Mouse (Mus musculus) cerebellum, adult 2 months (tissue): ENCODE measurements at regions not wholly inside any gene's neighbourhood (a gene's known extent, or its start where the extent isn't known, plus 50 kb on each side); places are given as distances from the start of the nearest gene placed in this dataset.

ENCODE experiments used
- DNase-seq, 2 experiments: peaks; one replicate each; pipeline ENCODE4 v3.0.0; 2021
- H3K27ac ChIP-seq: fragments of 200-500 bp; 2 replicates; pipeline ENCODE4 v1.5.1; 2012; ENCODE audit warnings: low read length, control low read depth, inconsistent platforms; ENCODE audit not compliant: insufficient read depth
- H3K27me3 ChIP-seq: fragments of 200-500 bp; 2 replicates; pipeline ENCODE4 v1.6.1; 2012; ENCODE audit warnings: inconsistent platforms, mild to moderate bottlenecking, low read length, moderate library complexity; ENCODE audit not compliant: control insufficient read depth, insufficient read depth
- H3K4me1 ChIP-seq: fragments of 200-500 bp; 2 replicates; pipeline ENCODE4 v1.6.1; 2011; ENCODE audit warnings: low read length; ENCODE audit not compliant: control insufficient read depth, insufficient read depth
- H3K4me3 ChIP-seq: fragments of 200-500 bp; replicated peaks from 2 replicates; pipeline ENCODE3; 2011; ENCODE audit warnings: mild to moderate bottlenecking, low read depth, low read length, control low read depth; ENCODE audit not compliant: insufficient read depth
- CTCF ChIP-seq: fragments of 200-500 bp; IDR thresholded peaks from 2 replicates; pipeline ENCODE4 v1.5.1; 2011; ENCODE audit warnings: low read depth, mild to moderate bottlenecking, control low read depth, low read length, moderate library complexity, borderline replicate concordance; ENCODE audit not compliant: insufficient read depth
- POLR2A ChIP-seq: fragments of 200-500 bp; IDR thresholded peaks from 2 replicates; pipeline ENCODE4 v1.6.1; 2011; ENCODE audit warnings: low read length, control low read depth, borderline replicate concordance; ENCODE audit not compliant: insufficient read depth
- WGBS: fragments of 180-500 bp; shearing (Covaris S2); methylation state at CpG from one replicate; pipeline ENCODE4 v1.1.7; 2018; 5-methylcytosine and 5-hydroxymethylcytosine counted together

DNA sequence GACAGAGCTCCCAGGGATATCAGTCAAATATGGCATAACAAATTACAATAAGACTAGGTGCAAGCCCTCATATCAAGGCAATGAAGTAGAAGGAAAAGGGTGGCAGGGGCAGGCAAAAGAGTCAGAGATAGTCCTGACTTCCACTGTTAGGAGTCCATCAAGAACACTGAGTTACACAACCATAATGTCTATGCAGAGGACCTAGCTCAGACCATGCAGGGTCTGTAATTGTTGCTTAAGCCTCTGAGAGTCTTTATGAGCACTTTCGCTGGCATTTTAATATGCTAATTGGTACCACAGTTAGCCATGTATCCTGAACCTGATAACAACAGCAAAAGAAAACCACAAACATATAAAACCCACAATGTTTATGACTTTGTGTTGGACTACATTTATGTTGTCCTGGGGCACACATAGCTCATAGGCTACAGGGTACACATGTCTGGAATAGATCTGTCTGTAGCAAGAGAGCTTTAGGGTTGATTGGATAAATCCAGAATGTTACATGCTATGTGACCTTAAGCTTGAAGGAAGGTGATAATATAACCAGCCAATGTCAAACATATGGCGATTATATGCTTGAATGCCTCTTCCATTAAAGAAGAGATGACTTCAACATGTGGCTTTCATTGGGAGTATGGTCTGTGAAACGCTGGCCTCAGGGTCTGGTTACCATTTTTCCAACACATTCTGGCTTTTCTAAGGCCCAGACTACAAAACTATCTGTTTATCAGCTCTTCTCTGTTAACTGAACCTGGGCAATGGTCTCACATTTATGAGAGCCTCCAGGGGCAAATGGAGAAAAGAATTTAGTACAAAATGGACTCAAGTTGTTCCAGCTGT is 836.6 kb downstream of the Gm9195 start:
- Histone ChIP-seq H3K27ac (no peak overlapping the region), H3K4me3 (no peak overlapping the region), H3K27me3 (no peaks in the 10 kb centered on the region), H3K4me1 (no peaks in the 10 kb centered on the region)
- TF ChIP-seq CTCF (no peak), POLR2A (no peak)
- no peak for DNase-seq
- WGBS: 62% methylated on average over 3 of the region's 3 CpGs

DNA sequence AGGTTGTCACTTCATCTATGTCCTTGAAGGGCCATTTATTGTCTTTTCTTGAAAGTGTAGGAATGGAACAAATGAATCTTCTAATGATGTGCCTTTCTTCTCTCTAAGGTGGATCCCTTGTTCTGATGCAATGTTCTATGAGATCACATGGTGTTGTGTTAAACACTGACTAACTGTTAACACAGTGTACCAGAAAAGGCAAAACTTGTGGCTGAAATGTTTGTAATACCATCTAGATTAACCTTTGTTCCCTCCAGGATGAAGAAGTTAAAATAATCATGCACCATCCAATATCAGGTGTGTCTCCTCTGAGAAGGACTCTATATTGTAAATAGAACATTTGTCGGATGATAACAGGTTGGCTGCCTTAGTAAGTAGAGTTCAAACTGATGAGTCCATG is 849.1 kb downstream of the Gm9195 start:
- H3K4me1 ChIP-seq: no peaks in the 10 kb centered on the region
- no peak overlapping the region for H3K27ac ChIP-seq
- no peak for DNase-seq
- 90% methylated on average over 1 of the region's 1 CpGs for WGBS
- TF ChIP-seq POLR2A: no peak
- no peak for TF ChIP-seq CTCF
- H3K27me3 ChIP-seq: no peaks in the 10 kb centered on the region
- H3K4me3 ChIP-seq: no peak overlapping the region

DNA sequence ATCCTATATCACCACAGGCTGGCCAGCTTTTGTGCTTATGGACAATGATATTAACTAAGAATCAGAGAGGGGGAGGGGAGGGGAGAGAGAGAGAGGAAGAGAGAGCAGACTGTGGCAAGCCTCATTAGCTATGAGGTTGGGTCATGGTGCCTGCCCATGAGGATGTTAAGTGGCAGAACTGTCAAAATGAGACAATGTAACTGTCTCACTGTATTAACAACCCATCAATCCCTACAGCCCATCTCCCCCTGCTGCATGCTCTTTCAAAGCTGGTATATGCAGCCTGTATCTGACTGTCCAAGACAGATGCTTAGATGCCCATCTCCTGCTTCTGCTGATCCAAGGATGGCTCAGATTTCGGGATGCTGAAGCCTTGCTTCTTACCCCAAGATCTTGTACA is 852.6 kb downstream of the Gm9195 start:
- 77% methylated on average over 1 of the region's 1 CpGs for WGBS
- DNase-seq: no peak
- no peak for TF ChIP-seq POLR2A
- TF ChIP-seq CTCF: no peak

DNA sequence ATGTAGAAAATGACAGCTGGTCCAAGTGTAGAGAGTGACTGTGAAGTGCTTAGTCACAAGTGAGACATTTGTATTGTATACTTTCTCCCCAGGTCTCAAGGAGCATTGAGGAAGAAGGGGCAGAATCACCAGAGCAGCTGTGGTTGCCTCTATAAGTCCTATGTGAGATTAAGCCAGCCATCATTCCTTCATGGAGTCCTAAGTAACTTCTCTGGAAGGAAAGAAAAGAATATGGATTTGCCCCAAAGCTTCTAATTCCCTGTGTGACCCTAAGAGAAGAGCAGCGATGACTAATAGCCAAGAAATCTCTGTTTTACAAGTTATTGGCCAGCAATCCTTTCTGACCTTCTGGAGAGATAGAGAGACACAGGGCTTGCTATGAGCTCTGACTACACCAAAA is 856.5 kb downstream of the Gm9195 start:
- Histone ChIP-seq H3K27me3 (no peaks in the 10 kb centered on the region), H3K4me1 (no peaks in the 10 kb centered on the region), H3K4me3 (no peak overlapping the region), H3K27ac (no peak overlapping the region)
- WGBS: 93% methylated on average over 1 of the region's 1 CpGs
- no peak for TF ChIP-seq POLR2A
- no peak for TF ChIP-seq CTCF
- DNase-seq: no peak

More for the DNA sequence above, 852.6 kb downstream of the Gm9195 start:
- Histone ChIP-seq H3K4me1 (no peaks in the 10 kb centered on the region), H3K4me3 (no peak overlapping the region), H3K27me3 (no peaks in the 10 kb centered on the region), H3K27ac (no peak overlapping the region)

DNA sequence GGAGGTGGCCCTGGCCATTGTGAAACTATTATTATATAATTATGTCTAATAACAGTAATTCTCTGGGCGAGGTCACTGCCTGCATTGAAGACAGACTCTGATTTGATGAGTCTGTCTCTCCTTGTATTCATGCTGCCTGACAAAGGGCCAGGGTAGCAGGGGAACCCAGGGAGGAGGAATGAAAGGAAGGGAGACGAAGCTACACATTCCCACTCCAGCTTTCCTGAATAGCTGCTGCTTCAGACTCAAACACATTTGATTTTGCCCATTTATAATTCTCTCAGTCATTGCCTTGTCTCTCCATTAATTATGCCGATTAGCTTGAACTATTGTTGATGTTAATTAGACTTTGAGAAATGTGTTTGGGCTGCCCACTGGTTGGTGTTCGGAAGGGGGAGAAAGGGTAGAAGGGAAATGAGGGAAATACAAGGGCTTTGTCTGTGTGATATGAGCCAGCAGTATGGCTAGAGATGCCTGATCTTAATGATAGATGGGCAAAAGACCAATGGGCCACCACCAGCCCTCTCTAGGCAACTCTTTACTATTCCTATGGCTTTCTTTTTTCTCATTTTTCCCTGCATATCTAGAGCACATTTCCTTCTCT is 881.8 kb downstream of the Gm9195 start:
- no peak overlapping the region for H3K27ac ChIP-seq
- H3K4me3 ChIP-seq: no peak overlapping the region
- 72% methylated on average over 4 of the region's 4 CpGs for WGBS
- no peak for TF ChIP-seq POLR2A
- no peaks in the 10 kb centered on the region for H3K27me3 ChIP-seq
- H3K4me1 ChIP-seq: no peaks in the 10 kb centered on the region
- DNase-seq: no peak

DNA sequence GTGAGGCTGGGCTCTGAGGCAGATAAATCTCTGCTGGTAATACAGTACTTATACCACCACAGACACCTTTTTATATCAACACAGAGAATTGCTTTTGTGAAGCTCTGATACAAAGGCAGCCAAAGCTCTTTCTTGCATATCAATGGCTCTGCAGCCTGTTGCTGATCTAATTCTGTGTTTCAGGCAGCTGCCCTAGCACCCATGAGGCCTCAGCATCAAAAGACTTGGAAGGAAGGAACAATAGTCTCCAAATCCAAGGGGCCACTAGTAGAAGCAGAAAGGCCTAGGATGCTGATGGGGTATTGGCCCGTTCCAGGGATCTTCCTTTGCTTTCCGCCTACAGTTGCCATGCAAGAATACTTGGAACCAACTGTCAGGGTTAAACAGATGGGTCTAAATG is 887.9 kb downstream of the Gm9195 start:
- Histone ChIP-seq H3K4me1 (no peaks in the 10 kb centered on the region), H3K27me3 (no peaks in the 10 kb centered on the region), H3K27ac (no peak overlapping the region), H3K4me3 (no peak overlapping the region)
- TF ChIP-seq POLR2A: no peak
- TF ChIP-seq CTCF: no peak
- no peak for DNase-seq
- WGBS: 55% methylated on average over 2 of the region's 2 CpGs

DNA sequence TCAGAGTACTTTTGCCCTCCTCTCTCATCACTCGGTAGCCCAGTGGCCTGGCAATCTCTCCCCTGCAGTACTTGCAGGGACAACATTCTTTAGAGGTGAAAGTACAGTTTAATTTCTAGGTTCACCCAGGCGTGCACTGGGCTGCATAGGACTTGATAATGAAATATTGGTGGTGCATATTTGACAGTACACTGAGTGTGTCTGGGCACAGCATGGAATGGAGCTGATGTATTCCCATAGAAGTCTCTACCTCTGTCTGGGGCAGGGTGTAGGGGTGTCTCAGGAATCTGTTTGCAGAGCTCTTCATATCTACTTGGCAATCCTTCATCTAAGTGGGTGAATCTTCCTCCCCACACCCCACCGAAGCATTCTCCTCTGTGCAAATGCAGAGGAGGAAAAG is 893.8 kb downstream of the Gm9195 start:
- Histone ChIP-seq H3K27ac (no peak overlapping the region), H3K27me3 (no peaks in the 10 kb centered on the region), H3K4me3 (no peak overlapping the region), H3K4me1 (no peaks in the 10 kb centered on the region)
- TF ChIP-seq CTCF (no peak), POLR2A (no peak)
- WGBS: 80% methylated on average over 3 of the region's 3 CpGs
- DNase-seq: no peak

DNA sequence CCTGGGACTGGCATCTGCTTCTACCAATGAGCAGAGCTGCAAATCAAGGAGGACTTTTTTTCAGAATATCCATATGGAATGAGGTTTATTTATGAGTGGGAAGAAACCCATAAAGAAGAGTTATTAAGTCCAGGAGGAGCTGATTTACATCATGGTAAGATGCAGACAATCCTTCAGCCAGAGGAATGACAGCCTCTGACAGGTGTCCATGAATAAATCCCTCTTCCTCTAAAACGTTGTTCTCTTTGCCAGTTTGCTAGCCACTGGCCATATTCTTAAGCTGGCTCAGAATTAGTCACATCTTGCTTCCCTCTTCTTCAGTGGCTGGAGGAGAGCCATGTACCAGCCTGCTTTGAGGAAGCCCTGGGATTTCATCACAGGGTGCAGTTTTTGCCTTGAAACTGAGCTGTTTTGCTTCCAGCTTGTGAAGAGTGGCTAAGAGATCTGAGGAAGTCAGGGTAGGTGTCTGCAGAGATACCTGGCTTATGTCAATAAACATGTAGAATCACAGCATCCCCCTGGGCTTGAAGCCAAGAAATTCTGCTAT is 902.9 kb downstream of the Gm9195 start:
- Histone ChIP-seq H3K27me3 (no peaks in the 10 kb centered on the region), H3K4me1 (no peaks in the 10 kb centered on the region), H3K27ac (no peak overlapping the region), H3K4me3 (no peak overlapping the region)
- WGBS: 0% methylated on average over 1 of the region's 1 CpGs
- no peak for TF ChIP-seq POLR2A
- TF ChIP-seq CTCF: no peak
- no peak for DNase-seq
